Mouse (Mus musculus) ovary, postnatal 36 days (tissue): ENCODE measurements around the gene Pdzrn4.

ENCODE experiments used
- DNase-seq: peaks from one replicate; pipeline ENCODE4 v3.0.0; 2022; ENCODE audit warnings: low spot score, mixed read lengths

The Pdzrn4 gene

GRCm38 (mm10) chr15:92587431-92587830, 190.8 kb downstream of the Pdzrn4 start:
- DNase-seq = no peak

GRCm38 (mm10) chr15:92594721-92595120, 198.0 kb downstream of the Pdzrn4 start:
- DNase-seq = no peak

DNA sequence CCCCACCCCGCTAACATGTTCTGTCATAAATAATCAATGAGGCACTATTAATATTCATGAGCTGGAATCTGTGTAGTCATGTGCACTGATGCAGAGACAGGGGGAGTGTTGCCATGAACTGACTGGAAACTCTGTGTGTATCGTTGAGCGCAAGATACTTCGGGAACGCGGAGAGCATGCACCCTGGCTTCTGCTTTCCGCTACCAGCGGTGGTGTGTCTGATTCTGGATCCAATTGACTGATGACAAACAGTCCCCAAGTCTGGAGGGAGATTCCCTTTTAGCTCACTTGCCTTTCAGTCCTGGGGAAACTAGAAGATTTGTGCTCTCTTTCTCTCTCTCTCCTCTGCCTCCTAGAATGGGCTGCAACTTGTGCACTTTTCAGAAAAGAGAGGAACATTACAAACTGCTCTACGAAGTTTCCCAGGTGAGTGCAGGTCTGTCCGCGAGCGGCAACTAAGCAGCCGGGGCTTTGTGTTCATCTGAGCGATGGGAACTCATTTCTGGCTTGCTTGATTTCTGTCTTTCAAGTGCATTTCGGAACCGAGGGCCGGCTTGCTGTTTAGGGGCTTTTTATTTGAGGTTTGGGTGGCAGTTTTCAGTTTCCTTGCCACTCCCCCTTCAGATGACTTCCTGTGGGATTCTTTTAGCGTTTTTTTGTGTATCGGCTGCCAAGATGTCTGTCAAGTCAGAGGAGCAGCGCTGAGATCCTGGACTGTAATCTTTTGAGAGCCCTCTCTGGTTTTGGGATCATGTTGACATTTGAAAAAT, 200.5 kb downstream of the Pdzrn4 start:
- no peak for DNase-seq

- peak; percentile 9 for DNase-seq
These were observed 202.0 kb downstream of the Pdzrn4 start for GRCm38 (mm10) chr15:92598380-92599295.

GRCm38 (mm10) chr15:92599381-92599780, 202.7 kb downstream of the Pdzrn4 start:
- DNase-seq = no peak

DNA sequence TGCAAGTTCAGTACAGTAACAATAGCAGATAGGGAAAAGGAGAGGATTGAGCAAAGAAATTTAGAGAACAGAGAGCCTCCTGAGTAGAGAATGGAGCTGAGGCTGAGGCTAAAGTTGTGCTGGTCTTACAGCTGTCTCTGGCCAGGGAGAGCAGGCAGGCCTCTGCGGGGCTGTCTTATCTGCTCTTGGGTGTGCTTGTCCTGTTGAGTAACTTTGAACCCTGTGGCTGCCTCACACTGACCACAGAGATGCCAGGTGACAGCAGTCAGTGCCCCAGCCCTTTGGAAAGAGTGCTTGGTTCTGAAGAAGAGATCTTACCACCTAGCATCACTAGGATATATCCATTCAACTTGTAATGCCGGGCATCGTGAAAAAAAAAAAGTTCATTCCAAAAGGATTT, 214.2 kb downstream of the Pdzrn4 start:
- DNase-seq = no peak

GRCm38 (mm10) chr15:92612386-92612785, 215.7 kb downstream of the Pdzrn4 start:
- no peak for DNase-seq

DNA sequence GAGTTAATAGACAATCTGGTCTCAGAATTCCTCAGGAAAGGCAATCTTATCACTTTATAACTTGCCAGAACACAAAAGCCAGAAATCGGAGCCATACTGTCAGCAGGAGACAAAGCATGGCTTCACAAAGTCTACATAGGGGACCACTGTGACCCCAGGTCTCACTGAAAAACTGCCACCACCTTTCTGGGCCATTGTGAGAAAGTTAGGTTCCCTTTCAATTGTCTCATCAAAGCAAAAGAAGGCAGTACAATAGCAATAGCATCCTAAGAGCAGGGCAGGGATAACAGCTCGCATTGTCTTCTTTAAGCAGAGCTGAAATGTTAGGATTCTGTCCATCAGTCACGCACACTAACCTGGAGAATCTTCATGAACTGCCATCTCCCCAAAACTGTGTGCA, 216.5 kb downstream of the Pdzrn4 start:
- DNase-seq = no peak

- no peak for DNase-seq
These were observed 225.1 kb downstream of the Pdzrn4 start for GRCm38 (mm10) chr15:92621731-92622234.

DNA sequence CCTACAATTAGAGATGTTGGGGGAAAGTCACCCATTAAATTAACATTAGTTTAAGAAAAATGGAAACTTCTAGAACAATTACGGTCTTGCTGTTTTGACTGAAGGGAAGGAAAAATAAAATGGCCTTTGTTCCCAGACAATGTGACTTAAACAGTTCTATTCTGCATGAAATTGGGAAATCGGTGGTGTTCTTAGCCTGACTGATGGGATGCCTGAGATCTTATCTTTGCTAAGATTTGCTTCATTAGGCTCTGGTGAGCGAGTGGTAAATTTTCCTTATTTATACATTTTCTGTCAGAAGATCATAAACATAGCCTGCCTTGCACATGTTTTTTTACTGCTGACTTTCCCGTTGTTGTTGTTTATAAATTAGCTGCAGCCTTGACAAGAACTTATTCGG, 225.6 kb downstream of the Pdzrn4 start:
- DNase-seq = no peak

GRCm38 (mm10) chr15:92629172-92629571, 232.5 kb downstream of the Pdzrn4 start:
- no peak for DNase-seq

DNA sequence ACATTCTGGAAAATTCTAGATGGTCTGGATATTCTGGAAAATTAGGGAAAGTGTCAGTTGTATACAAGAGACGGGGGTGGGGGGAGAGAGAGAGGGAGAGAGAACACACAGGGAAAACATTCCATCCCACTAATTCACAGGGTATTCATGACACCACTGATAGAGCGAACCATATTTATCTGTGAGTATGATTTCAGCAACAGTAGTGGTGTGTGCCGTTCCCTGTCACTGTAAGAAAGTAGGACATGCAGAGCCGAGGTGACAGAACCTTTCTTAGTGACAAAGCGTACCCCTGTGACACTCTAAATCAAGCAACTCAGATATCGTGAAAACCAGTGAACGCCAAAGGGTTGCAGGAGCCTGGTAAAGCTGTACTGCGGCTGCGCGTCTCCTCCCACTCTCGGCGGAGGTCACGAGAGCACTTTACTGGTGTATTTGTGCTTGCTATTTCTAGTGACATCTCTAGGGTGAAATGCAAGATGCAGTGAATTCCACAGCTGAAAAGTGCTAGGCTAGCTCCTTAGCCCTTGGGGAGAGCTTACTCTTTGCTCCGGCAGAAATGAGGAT, 237.4 kb downstream of the Pdzrn4 start:
- DNase-seq = no peak

GRCm38 (mm10) chr15:92640212-92641082, 243.8 kb downstream of the Pdzrn4 start:
- no peak for DNase-seq

GRCm38 (mm10) chr15:92671279-92672051, 274.8 kb downstream of the Pdzrn4 start:
- DNase-seq = no peak

DNA sequence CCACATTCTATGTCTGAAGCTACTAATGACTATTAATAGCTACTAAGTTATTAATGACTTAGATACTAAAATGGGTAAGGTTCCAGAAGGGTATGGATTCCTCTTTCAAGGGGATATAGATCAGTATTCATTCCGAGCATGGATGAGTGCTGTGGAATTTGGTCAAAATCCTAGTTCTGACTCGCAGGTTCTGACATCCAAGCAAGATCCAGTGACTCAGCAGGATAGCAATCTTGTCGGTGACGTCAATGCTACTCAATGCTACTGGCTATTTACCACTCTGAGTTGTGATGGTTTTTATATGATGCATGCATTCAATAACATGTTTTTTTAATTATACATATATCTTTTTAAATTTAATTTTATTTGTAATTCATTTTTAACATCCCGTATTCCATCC, 279.4 kb downstream of the Pdzrn4 start:
- DNase-seq = no peak

GRCm38 (mm10) chr15:92678377-92678776, 281.7 kb downstream of the Pdzrn4 start:
- no peak for DNase-seq

- no peak for DNase-seq
These were observed 282.9 kb downstream of the Pdzrn4 start for GRCm38 (mm10) chr15:92679541-92679940.

DNA sequence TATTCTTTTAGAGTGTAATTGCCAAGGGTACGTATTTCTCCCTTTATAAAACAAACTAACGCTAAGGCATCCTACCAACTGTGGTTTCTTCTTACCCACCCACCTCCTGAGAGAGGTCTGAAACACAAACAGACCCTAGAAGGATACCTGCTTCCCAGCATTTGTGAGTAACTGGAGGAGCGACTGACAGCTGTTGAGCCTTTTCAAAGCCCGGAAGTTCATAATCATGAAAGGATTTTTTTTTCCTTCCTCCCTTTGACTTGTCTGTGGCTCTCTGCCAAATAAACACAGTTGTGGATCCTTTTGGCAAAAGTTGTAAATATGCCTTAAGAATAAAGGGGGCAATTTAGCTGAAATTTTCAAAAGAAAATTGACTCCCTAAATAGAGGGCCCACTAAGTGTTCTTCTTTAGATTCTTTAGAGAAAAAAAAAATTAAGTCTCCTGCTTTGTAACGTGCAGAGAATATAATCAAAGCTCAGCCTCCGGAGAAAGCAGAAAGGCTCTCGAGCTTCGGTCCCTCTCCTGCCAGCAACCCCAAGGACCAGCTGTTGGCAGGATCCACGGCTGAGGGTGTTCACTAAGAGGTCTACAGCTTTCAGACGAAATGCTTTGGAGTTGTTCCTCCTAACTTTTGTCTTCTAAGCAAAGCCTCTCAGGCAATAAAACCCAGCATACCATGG, 299.7 kb downstream of the Pdzrn4 start:
- DNase-seq = no peak

- DNase-seq = peak; percentile 72
These were observed 307.5 kb downstream of the Pdzrn4 start for GRCm38 (mm10) chr15:92704146-92704545.

- DNase-seq = no peak
These were observed 342.0 kb downstream of the Pdzrn4 start for GRCm38 (mm10) chr15:92738676-92739075.
